Mouse (Mus musculus) NIH3T3 (cell line): ENCODE measurements around the gene Lrrfip2.
A peak's percentile ranks its signal among the peaks of the same experiment; 100 is the strongest.

ENCODE experiments used
- DNase-seq: peaks from one replicate; pipeline ENCODE4 v3.0.0-alpha.2; 2012; ENCODE audit warnings: low read depth

Gene Lrrfip2

DNA sequence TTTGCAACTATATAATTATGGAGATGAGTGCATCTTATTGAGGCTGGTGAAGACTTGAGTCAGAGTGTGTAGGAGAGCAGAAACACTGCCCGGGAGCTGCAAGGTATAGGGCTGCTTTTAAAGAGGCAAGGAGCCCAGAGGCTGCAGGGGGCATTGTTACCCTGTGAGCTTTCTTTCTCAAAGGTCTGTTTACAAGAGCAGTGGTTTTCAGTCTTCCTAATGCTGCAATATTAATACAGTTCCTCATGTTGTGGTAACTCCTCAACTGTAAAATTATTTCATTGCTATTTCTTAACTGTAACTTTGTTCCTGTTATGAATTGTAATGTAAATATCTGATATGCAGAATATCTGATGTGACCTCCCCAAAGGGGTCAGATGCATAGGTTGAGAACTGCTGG lies 104.2 kb downstream of the Lrrfip2 start:
- no peak for DNase-seq

DNA sequence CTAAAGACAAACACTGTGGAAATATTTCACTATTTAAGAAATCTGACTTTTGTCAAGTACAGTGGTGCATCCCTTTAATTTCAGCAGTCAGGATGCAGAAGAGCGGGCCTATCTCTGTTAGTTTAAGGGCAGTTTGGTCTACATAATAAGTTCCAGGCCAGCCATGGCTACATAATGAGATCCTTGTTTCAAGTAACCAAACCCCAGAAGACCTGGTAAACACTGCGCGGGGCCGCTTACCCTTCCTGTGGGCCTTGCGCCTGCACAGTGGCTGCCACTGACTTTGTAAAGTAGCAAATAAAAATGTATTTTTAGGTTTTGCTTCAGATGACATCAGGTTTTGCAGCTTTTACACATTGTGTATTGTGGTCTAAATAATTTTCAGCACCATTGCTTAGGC lies 106.0 kb downstream of the Lrrfip2 start:
- DNase-seq = no peak

DNA sequence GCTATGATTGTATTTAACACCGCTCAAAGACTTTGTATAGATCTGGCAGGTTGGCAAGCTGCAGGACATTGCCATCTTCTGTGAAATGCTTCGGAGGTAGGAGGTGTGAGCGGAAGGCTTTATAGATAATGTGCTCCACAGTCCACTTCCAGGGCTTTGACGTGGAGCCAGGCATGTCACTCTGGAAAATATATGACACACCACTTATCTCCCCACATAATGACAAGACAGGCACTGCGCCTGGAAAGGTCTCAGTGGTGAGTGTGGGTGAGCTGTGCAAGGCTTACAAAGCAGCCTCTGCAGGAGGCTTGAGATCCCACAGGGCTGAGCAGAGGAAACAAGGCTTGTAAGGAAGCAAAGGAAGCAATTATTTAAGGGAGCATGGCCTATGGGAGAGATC lies 111.1 kb downstream of the Lrrfip2 start:
- DNase-seq = no peak

DNA sequence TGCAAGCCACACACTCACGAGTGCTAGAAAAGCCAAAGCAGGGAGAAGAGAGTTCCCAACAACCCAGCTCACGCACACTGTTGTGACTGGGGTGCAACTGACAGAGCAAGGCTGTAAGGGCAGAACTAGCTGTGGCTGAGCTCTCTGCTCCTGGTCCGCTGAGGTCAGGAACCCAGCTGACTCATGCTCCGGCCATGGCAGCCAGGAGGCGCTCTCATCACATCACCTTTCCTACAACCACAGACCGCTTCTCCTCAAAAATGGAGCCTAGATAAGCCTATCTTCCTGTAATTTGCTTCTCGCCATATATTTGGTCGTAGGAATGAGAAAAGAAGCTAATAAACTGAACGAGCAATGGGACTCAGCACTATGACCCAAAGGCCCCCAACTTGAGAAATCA lies 117.3 kb downstream of the Lrrfip2 start:
- DNase-seq = no peak

DNA sequence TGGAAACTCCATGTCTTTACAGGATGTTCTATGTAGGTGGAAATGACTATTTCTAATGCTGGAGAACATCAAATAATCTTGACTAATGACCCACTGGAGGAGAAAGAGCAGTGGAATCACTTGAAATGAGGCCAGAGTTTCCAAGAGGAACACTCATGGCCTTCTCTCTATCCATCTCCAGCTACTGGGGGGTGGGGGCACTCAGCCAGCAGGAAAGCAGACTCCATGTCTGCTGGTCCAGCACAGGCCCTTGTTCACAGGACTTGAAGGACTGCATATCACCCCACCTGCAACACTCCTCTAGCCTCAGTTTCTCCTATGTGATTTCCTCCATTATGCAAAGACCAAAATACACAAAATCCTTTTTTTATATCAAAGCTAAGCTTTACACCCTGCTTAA lies 120.3 kb downstream of the Lrrfip2 start:
- no peak for DNase-seq

DNA sequence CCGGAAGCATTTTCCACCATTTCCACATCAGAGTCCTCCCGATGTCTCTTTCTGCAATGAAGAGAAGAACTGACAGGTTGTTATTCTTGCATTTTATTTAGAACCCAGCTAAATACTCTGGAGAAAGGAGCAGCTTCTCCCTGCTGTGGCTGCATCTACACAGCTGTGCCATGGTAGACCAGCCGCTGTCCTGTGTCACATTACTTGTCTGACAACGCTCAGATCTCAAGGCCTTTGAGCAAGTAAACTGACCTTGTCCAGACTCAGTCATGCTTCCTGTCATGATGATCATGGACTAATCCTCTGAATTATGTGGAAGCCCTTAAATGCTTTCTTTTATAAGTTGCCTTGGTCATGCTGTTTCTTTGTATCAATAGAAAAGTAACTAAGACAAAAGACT lies 122.4 kb downstream of the Lrrfip2 start:
- DNase-seq = no peak

DNA sequence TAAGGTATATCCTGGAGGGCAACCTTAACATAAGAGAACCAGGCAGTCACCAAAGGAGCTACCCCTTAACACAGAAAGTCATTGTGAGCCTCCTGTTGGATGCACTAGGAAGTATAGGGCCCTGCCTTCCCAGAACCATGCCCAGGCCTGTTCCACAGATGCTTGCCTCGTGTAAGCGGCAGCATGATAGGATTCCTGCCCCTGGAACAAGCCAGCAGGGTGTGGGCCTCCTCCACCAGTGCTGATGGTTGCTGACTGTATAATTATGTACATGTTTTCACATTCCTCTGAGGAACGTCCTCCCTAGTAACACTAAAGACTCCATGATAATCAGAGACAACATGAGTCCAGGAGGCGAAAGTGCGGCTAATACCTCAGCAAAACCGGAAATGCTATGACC lies 126.0 kb downstream of the Lrrfip2 start:
- no peak for DNase-seq

DNA sequence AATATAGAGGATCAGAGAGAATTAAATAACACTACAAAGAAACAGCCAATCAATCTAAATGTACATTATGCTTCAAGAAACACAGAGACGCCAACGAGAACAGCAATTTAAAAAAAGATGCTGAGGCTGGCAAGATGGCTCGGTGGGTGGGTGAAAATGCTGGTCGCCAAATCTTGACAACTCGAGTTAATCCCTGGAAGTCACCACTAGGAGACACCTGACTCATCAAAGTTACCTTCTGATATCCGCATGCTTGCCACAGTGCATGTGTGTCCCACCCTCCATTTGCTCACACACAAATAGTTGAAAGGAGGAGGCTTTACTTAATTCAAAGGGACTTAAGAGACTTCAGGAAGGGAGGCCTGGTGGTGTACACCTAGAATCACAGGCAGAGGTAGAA lies 128.2 kb downstream of the Lrrfip2 start:
- DNase-seq = no peak

DNA sequence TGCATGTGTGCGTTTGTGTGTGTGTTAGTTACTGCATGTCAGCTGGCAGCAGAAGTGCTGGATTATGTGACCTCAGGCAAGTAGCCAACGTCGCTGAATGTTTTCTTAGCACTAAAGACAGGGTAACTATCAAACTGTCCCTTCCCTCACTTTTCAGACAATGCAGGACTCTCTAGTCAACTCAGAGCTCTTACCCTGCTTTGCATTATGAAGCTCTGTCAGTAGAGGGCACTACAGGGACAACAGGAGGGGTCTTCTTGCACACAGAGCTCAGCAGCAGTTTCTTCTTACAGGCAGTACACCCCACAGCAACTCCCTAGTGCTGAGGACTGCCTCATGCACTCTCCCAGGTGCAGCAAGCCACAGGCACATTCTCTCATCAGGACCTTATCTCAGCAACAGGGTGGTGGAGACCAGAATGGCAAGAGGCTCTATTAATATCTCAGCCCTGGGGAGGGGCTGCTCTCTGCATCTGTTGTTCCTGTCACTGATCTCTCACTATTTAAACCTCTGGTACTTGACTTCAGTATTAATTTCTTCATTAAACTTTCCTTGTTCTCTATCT lies 130.4 kb downstream of the Lrrfip2 start:
- DNase-seq = peak; percentile 70

DNA sequence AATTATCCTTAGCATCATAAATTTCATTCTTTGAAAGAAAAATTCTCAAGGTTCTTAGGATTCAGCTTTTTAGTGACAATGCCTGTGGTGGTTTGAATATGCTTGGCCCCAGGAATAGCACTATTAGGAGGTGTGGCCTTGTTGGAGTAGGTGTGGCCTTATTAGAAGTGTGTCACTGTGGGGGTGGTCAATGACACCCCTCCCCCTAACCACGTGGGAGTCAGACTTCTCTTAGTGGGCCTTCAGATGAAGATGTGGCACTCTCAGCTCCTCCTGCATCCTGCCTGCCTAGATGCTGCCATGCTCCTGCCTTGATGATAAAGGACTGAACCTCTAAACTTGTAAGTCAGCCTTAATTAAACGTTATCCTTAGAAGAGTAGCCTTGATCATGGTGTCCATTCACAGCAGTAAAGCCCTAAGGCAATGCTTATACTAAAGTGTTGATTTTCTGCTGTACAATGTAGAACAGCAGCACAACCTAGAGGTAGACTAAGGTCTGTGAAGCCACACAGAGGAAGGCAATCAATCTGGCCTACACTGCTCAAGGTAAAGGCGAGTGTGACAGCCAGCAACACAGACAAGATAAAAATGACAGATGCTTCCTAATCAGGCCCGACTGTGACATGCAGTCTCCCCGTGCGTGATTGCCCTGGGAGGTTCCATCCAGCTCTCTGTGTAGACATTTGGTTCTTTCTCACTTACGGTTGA lies 134.9 kb downstream of the Lrrfip2 start:
- no peak for DNase-seq

DNA sequence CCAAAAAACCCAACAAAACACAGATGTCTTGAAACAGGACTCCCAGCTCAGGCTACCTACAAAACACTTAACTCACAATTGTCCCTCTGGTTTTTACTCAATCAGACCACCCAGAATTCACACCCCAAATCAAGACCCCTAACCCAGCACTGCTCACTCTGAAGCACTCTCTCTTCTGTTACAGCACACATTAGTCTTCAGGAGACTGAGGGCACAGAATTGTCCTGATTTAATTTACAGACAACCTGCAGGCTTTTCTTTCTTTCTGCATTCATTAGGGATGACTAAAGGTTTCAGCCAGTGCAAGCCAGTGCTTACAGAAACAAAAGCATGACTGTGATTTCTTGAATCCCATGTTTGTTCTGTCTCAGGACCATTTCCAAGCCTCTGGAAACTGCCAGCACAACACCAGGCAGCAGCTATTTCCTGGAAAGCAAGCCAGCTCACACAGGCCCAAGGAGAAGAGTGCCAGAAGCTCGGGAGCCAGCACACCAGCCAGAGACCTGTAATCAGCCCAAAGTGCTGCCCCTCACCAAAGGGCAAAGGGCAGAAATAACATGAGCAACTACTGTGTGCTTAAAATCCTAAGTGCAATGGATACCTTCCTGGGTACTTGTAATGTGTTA lies 143.1 kb downstream of the Lrrfip2 start:
- DNase-seq = peak; percentile 79

DNA sequence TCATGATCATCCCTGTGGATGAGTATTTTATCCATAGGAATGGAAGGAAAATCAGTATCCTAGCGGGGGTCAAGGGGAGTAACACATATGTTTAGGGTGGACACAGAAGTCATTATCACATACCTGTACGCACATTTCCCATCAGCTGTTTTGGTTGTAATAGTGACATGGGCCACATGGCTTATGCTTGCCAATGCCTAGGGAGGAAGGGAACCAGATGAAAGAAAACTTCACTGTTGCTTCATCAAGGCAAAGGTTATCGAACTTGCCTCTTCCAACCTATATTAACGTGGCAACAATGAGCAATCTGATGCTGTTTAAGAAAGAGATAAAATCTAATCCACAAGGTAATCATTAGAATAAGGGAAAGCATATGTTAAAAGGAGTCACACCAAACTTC lies 144.0 kb downstream of the Lrrfip2 start:
- no peak for DNase-seq

DNA sequence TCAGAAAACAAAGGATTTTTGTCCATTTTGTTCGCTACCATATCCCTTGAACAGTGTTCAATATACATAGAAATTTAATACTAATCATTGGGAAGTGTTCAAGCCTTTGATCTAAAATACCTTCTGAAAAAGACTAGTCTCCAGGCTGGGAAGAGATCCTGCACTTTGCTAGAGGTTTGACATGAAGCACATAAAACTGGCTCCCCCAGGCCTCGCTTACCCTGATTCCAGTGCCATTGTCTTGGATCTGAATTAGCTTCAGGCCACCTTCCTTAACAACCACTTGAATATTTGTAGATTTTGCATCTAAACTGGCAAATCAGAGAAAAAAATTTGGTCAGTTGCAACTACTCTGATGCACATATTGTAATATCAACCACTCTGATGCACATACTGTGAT lies 150.6 kb downstream of the Lrrfip2 start:
- no peak for DNase-seq

DNA sequence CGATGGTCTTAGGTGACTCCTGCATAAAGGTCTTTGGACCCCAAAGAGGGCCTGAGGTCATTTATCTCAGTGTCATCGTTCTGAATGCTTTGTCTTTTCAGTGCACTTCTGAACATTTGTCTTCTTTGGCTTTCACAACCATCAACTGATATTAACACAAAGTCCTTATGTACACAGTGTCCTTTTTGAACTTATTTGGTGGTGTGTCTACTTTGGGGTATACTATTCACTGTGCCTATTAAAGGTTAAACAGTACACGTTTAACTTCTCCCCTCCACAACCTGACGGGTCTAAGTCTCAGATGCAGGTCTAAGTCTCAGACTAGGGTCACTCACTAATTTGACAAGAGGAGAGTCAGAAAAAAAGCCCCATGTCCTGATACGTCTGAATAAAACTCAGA lies 153.2 kb downstream of the Lrrfip2 start:
- DNase-seq = no peak

DNA sequence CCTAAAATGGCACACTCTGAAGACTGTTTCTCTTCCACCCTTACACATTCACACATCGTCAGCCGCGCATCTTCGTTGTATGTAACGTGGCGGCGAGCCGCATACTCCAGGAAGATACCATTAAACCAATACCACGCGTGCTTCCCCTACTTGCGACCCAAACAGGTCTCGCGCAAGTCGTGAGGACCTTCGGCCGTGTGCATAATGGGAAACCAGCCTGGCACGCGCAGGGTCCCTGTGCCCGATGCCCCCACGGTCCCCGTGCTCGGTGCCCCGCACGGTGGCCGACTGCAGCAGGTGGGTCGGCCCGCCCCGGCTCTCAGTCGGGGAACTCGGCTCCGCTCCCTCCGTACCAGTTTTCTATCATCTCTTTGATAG lies 153.7 kb downstream of the Lrrfip2 start:
- DNase-seq = no peak

DNA sequence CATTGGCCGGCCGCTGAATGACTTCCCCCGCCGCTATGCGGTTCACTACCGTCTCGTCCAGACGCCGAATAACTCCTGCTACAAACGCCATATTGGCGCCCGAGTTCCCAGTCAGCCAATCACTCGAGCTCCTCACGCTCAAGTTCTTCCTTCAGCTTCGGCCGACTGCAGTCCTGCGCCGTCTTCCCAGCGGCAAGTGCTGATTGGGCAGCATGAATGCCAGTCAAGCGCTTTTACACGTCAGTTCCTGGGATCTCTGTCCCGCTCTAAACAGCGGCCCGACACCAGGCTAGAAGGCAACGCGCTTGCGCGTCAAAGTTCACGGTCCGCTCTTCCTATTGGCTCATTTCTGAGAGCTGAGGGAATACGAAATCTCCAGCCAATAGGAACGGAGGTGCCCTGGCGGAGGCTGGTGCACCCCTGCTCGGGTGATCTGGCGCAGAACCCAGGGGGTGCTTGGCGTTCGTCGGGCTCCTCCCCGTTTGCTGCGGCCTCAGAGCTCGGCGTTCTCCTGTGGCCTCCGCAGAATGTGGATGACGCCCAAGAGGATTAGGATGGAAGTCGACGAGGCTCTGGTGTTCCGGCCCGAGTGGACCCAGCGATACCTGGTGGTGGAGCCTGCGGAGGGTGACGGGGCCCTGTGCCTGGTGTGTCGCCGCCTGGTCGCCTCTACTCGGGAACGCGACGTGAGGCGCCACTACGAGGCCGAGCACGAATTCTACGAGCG lies 154.2 kb downstream of the Lrrfip2 start, which contains the start of the genes Mlh1 and Epm2aip1:
TSS of gene Mlh1 (minus strand) at position 358 of the 727 bp plus-strand sequence.
TSS of gene Epm2aip1 (plus strand) at position 496 of the 727 bp plus-strand sequence.
- DNase-seq = peak; percentile 100

DNA sequence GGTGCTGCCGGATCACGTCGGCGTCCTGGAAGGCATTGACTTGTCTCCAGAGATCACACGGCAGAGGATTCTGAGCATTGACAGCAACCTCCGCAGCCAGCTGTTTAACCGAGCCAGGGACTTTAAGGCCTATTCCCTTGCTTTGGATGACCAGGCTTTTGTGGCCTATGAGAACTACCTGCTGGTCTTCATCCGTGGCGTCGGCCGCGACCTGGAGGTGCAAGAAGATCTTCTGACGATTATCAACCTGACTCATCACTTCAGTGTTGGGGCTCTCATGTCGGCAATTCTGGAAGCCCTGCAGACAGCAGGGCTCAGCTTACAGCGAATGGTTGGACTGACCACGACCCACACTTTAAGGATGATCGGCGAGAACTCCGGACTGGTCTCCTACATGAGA lies 155.0 kb downstream of the Lrrfip2 start:
- peak; percentile 47 for DNase-seq

DNA sequence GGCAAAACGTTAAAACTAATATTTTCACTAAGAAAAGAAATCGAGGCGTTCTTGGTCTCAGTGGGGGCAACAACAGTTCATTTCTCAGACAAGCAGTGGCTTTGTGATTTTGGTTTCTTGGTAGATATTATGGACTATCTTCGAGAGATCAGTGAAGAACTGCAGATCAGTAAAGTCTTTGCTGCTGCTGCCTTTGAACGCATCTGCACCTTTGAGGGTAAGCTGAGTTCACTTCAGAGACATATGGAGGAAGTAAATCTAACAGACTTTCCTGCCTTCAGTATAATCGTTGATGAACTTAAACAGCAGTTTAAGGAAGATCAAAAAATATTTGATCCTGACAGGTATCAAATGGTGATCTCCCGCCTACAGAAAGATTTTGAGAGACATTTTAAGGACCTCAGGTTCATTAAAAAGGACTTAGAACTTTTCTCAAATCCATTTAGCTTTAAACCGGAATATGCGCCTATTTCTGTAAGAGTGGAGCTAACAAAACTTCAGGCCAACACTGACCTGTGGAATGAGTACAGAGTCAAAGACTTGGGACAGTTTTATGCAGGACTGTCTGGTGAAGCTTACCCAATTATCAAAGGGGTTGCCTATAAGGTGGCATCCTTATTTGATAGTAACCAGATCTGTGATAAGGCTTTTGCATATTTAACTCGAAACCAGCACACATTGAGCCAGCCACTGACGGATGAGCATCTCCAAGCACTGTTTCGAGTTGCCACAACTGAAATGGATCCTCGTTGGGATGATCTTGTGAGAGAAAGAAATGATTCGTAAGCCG lies 155.8 kb downstream of the Lrrfip2 start:
- no peak for DNase-seq

DNA sequence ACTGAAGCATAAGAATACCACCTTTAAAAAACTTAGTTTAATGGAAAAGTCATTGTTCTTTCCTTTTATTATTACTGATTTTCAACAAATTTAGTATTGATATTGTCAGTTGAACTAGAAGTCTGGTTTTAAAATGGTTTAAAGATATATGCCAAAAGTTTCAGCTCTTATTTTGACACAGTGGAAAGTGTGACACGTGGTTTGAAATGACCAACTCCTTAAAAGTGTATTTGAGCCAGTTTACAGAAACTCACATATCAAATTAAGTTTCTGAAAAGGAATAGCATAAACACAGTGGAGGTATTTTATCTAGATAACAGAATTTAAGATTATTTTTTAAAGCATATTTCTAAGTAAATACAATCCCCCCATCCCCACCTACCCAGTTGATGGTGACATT lies 156.6 kb downstream of the Lrrfip2 start:
- DNase-seq = no peak

DNA sequence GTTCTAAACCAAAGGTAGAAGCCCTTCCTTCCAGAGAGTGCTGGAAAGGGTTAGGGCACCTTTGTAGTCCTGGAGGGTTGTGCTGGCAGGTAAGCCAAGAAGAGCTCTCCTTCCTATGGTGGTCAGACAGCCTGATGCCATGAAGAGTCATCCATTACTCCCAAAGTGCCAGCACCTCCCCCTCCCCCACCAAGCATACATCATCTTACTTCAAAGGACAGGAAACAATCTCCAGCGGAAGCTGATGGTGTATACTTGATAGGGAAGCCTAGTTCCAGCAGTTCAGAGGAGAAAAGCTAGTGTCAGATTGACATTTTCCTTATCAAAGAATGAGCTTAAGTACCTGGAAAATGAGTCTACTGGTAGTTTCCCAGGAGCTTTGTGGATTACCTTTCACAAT lies 157.8 kb downstream of the Lrrfip2 start:
- DNase-seq = no peak
